Mouse (Mus musculus): ENCODE data around the gene Slc12a6. TPM values are rescaled to one million over a fixed set of nuclear protein-coding genes. Genes with fewer than 3 reads are reported as not detected.

The Slc12a6 gene
- 10 to 100 TPM; 33.1 to 43.7 TPM for total RNA-seq (2021)
- long read RNA-seq, experiment 1, partial matches to known transcripts: 1 of 1 reads
- long read RNA-seq, experiment 1, other reads (novel, unspliced or antisense): 0 of 1 reads
- long read RNA-seq, experiment 2, partial matches to known transcripts: 3 of 6 reads
- long read RNA-seq, experiment 2, other reads (novel, unspliced or antisense): 3 of 6 reads

- DNase-seq: peak; percentile 95
Observed at GRCm38 (mm10) chr2:112265448-112266241, at the start of gene Slc12a6. TSS of gene Slc12a6 (plus strand) at chr2:112265825.

GRCm38 (mm10) chr2:112215977-112216376 is 49.6 kb upstream of the Slc12a6 start:
- DNase-seq: no peak

DNA sequence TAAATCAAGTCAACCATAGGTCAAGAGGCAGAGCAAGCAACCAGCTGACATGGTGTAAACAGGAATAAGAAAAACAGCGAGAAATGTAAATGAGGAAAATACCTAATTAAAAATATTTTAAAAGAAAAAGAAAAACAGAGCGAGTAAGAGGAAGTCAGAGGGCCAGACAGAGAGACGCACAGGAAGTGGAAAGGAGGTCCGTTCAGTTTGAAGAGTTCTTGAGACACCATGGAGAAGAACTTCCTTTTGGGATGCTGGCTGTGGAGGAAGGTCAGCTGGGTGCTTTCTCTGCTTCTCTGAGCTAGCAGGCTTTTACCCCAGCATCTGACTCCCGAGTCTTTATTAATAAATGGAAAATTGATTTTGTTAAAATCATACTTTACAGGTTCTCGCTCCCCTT is 48.0 kb upstream of the Slc12a6 start:
- DNase-seq: no peak

GRCm38 (mm10) chr2:112220880-112221279 is 44.7 kb upstream of the Slc12a6 start:
- DNase-seq: no peak

DNA sequence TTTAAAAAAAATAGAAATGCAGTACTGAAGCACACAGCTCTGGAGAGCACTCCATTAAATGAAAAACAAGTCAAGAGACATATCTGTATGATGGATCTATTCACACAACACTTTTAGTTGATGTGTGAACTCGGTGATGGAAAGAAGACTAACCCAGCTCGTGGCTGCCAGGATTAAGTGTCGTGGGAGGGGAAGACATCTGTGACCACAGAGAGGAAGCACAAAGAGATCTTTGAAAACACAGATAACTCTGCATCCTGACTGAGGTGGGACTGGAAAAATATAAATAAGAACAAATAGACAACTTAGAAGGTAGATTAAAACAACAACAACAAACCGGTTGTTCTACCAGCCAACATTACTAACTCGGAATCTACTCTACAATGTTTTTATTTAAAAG is 43.0 kb upstream of the Slc12a6 start:
- DNase-seq: no peak

GRCm38 (mm10) chr2:112224356-112224755 is 41.3 kb upstream of the Slc12a6 start:
- DNase-seq: no peak

- DNase-seq: no peak
Observed at GRCm38 (mm10) chr2:112232623-112233022, 33.0 kb upstream of the Slc12a6 start.

GRCm38 (mm10) chr2:112236620-112237019 is 29.0 kb upstream of the Slc12a6 start:
- DNase-seq: no peak

GRCm38 (mm10) chr2:112238006-112238405 is 27.6 kb upstream of the Slc12a6 start:
- DNase-seq: no peak

- DNase-seq: peak; percentile 92
Observed at GRCm38 (mm10) chr2:112239212-112239934, 26.3 kb upstream of the Slc12a6 start, which contains the start of gene Lpcat4. TSS of gene Lpcat4 (plus strand) at chr2:112239468.

DNA sequence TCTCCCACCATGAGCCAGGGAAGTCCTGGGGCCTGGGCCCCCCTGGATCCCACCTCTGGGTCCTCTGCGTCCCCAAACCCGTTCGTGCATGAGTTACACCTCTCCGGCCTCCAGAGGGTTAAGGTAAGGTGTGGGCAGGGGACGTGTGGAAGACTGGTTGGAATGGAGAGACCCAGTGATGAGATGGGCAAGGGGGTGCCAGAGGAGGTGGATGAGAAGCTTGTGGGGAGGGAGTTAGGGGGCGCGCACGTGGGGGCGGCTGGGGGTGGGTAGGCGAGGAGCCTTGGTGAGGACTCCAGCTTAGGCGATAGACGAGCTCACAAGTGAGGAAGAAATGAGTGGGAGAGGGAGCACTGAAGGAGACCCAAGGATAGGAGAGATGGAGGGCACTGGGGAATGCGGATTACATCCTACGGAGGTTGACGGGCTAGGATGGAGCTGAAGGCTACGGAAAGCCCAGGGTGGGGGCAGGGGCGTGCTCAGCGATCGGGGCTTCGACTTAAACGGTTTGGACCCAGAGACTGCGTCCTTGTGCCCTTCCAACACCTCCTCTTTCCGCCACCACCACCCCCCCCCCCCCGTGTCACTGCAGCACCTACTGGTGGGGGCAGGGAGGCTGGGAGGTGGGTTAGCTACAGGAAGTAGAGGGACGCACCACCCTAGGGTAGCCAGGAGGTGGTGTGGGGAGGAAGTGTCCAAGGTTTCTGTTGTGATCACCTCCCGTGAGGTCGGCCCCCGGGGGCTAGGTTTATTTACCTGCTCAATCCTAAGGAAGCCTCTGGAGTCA is 25.5 kb upstream of the Slc12a6 start:
- peak; percentile 19 for DNase-seq

GRCm38 (mm10) chr2:112241787-112242186 is 23.8 kb upstream of the Slc12a6 start:
- no peak for DNase-seq

- no peak for DNase-seq
Observed at GRCm38 (mm10) chr2:112245307-112245706, 20.3 kb upstream of the Slc12a6 start.

- no peak for DNase-seq
Observed at GRCm38 (mm10) chr2:112246193-112246592, 19.4 kb upstream of the Slc12a6 start.

DNA sequence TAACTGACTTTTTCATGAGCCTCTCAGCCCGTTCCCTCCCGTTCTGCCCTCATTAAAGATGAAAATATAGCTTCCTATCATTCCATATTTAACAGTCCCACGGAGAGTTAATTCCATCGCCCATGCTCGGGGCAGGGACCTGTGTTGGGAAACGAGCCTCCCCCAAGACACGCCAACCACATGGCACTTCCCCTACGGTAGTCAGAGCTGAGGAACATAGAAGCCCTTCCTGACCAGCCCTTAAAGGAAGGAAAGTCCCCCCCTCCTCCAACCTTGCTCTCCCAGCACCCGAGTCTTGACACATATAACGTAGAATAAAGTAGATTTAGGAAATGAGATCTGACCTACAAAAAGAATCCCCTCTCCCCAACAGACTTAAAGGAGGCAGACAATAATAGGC is 18.3 kb upstream of the Slc12a6 start:
- DNase-seq: no peak

DNA sequence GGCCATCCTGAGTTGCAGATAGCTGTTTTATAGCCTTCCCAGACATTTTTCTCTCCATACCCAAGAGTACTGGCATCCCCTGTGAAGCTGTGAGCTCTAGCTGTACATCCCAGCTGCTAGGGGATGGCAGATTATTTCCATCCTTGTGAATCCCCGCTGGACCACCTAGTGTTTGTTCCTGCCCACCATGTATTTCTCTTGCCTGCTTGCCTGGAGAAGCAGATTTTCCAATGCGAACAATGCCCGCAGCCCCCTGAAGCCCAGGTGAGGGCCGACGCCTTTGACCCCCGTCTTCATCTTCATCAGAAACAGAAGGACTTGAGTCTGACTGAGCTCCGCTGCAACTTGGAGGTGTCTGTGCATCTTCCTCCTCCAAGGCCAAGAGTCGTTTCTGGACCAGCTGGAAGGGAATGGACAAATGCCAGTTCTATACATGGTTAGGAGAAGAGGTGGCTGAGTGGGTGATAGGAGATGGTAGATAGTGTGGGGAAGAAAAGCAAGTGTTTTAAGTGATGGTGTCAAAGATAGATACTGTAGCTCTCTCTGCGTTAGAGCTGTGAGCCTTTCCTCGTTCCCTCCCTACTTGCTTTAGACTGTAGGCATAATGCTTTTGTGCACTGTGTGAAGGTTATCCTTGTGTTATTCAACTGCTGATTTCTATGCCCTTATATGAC is 15.7 kb upstream of the Slc12a6 start:
- DNase-seq: no peak

- peak; percentile 27 for DNase-seq
Observed at GRCm38 (mm10) chr2:112254675-112255515, 10.7 kb upstream of the Slc12a6 start.

- DNase-seq: no peak
Observed at GRCm38 (mm10) chr2:112259241-112259962, 6.2 kb upstream of the Slc12a6 start, which contains the start of gene Nutm1. TSS of gene Nutm1 (minus strand) at chr2:112259291.

DNA sequence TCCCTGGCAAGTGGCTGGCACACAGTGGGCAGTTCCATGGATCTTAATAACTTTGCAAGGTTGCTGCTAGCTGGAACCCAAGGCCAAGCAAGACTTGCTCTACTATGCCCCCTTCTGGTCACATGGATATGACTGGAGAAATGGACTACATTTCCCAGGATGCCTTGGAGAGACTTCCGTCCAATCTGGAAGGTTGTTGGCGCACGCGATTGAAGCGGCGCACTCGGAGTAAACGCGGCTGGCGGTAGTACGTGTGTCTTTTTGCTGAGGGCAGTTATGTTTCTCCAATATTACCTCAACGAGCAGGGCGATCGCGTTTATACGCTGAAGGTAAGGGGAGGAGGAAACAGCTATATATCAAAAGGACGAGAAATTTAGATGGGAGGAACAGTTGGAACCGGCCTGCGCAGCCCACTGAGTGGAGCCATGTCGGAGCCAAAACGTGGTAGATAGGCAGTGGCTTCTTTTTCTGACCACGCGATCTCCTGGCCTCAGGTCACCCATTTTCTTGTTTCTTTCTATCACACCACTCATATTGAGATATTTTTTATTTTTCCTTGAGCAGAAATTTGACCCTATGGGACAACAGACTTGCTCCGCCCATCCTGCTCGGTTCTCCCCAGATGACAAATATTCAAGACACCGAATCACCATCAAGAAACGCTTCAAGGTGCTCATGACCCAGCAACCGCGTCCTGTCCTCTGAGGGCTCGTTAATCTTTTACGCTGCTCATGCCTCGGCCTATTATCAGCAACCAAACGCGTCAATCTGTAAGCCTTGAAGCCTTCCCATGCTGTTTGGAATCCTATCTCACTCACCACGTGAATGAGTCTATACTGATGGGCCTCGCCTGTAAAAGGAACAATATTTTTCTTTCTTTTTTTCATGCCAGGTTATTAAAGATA is 3.6 kb upstream of the Slc12a6 start, which contains the start of gene Nop10:
Gene Nop10, plus strand, starts transcription at position 179 of the 906 bp plus-strand sequence.
- DNase-seq: peak; percentile 87

Data from adrenal gland, postnatal 10 days (tissue).